Mouse (Mus musculus): ENCODE data around the gene H2-M10.4. TPM values are rescaled to one million over a fixed set of nuclear protein-coding genes. Genes with fewer than 3 reads are reported as not detected.

H2-M10.4 gene
- total and polyA plus RNA-seq, 2 experiments from 2014 or later: not detected

DNA sequence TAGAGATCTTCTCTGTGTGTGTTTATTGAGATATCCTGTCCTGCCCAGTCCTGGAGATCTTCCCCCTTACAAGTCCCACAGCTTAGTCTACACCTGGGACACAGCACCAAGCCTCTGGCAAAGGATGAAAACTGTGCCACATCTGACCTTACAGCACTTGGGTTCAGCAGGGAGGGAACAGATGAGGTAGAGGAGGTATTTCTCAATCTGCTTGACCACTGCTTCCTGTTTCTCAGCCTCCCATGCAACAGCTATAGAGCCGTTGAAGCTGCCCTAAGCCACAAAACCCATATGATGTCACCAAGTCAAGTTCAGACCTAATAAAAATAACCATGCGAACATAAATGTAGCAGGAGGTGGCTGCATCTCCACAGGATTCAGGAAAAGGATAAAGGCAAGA is 30.7 kb downstream of the H2-M10.4 start:
- 79% methylated on average over 2 of the region's 2 CpGs for WGBS
- no peak for ATAC-seq
- no peak for TF ChIP-seq CTCF (IDR thresholded peaks at IDR 0.05; ENCODE audit: low read depth)

DNA sequence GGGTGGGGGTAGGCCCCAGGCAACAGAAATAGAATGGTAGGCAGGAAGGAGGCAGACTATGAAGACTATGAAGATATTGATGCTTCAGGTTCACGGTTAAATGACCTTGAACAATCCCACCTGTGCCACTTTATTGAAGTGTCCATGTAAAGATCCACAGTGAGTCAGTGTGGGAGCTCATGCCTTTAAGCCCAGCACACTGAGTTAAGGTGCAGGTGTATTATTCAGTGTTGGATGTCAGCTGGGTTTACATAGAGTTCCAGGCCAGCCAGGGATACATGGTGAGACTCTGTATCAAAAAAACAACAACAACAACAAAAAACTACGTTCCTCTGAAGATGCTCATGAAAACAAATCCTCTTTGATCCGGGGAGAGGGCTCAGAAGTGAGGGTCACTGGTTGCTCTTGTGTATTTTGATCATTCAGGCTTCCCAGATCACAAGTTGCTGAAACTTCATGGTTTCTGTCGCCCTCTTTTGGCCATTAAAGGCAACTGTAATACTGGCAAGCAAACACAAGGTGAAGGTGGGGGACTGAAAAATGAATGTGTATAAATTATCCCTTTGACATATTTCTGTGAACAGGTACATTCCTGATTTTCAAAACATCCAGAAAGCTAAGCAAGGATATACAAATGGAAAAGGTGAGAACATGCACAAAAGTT is 43.9 kb downstream of the H2-M10.4 start:
- H3K9ac ChIP-seq: no peak overlapping the region
- no peaks in the 10 kb centered on the region for H3K36me3 ChIP-seq (ENCODE audit: insufficient read depth)
- no peaks in the 10 kb centered on the region for H3K9me3 ChIP-seq (ENCODE audit: low read length)
- no peaks in the 10 kb centered on the region for H3K4me1 ChIP-seq (ENCODE audit: insufficient read depth)
- WGBS: 24% methylated on average over 4 of the region's 4 CpGs
- no peak overlapping the region for H3K4me3 ChIP-seq (ENCODE audit: low read depth, low read length)
- ATAC-seq (peak; percentile 65), DNase-seq (peak; percentile 71)
- no peak overlapping the region for H3K4me2 ChIP-seq (ENCODE audit: low read depth)
- H3K27me3 ChIP-seq (ENCODE audit: insufficient read depth, low read length): no peaks in the 10 kb centered on the region
- TF ChIP-seq CTCF (IDR thresholded peaks at IDR 0.05; ENCODE audit: low read depth): peak; percentile 86
- no peak overlapping the region for H3K27ac ChIP-seq (ENCODE audit: low read depth, low read length)

More for the DNA sequence above, 30.7 kb downstream of the H2-M10.4 start:
- Histone ChIP-seq H3K9me3 (ENCODE audit: low read length) (no peaks in the 10 kb centered on the region), H3K9ac (no peak overlapping the region), H3K4me2 (ENCODE audit: low read depth) (no peak overlapping the region), H3K4me1 (ENCODE audit: insufficient read depth) (no peaks in the 10 kb centered on the region), H3K4me3 (ENCODE audit: low read depth, low read length) (no peak overlapping the region), H3K27me3 (ENCODE audit: insufficient read depth, low read length) (no peaks in the 10 kb centered on the region), H3K27ac (ENCODE audit: low read depth, low read length) (no peak overlapping the region), H3K36me3 (ENCODE audit: insufficient read depth) (no peaks in the 10 kb centered on the region)
- no peak for DNase-seq

- Histone ChIP-seq H3K4me2 (ENCODE audit: low read depth) (no peak overlapping the region), H3K27me3 (ENCODE audit: insufficient read depth, low read length) (no peaks in the 10 kb centered on the region), H3K4me1 (ENCODE audit: insufficient read depth) (no peaks in the 10 kb centered on the region), H3K9me3 (ENCODE audit: low read length) (no peaks in the 10 kb centered on the region), H3K4me3 (ENCODE audit: low read depth, low read length) (no peak overlapping the region), H3K36me3 (ENCODE audit: insufficient read depth) (no peaks in the 10 kb centered on the region), H3K27ac (ENCODE audit: low read depth, low read length) (no peak overlapping the region), H3K9ac (no peak overlapping the region)
- no peak for ATAC-seq
- 59% methylated on average over 2 of the region's 2 CpGs for WGBS
- no peak for DNase-seq
- no peak for TF ChIP-seq CTCF (IDR thresholded peaks at IDR 0.05; ENCODE audit: low read depth)
Observed at GRCm38 (mm10) chr17:36417416-36417815, 44.7 kb downstream of the H2-M10.4 start.

DNA sequence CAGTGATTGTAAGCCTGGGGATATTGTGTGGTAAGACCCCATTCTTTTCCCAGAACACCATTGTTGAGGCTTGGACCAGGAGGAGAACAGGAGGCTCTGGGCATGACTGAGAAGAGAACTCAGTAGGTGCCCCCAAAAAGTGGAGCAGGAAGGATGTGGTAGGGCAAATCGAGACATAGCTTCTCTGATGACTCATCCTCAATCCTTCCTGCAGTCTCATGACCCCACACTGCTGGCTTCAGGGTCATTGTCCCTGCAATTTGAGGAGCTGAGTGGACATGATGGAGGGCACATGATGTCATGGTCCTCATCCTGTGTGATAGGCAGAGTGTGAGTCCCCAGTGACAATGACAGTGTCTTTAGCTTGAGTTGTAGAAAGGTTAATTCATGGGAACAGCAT is 46.7 kb downstream of the H2-M10.4 start:
- Histone ChIP-seq H3K27me3 (ENCODE audit: insufficient read depth, low read length) (no peaks in the 10 kb centered on the region), H3K4me3 (ENCODE audit: low read depth, low read length) (no peak overlapping the region), H3K36me3 (ENCODE audit: insufficient read depth) (no peaks in the 10 kb centered on the region), H3K9me3 (ENCODE audit: low read length) (no peaks in the 10 kb centered on the region), H3K4me2 (ENCODE audit: low read depth) (no peak overlapping the region), H3K27ac (ENCODE audit: low read depth, low read length) (no peak overlapping the region), H3K4me1 (ENCODE audit: insufficient read depth) (no peaks in the 10 kb centered on the region), H3K9ac (no peak overlapping the region)
- ATAC-seq: no peak
- TF ChIP-seq CTCF (IDR thresholded peaks at IDR 0.05; ENCODE audit: low read depth): no peak
- DNase-seq: no peak
- WGBS: 59% methylated on average over 1 of the region's 1 CpGs

DNA sequence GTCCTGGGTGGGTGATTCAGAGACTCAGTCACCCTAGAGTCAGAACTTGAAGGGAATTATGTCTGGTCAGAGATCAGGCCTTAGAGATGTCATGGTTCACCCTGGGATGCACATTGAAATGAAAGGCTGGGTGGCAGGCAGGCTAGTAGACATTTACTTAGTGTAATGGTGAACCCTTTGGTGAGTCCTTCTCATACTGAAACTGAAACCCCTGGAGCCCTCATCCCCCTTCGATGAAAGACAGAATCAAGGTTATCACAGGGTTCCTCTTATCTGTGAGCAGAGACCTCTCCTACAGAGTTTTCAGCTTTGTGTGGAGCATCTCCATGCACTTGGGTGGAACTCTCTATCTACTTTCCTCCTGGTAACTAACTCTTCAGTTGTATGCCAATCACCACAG is 47.8 kb downstream of the H2-M10.4 start:
- ATAC-seq (no peak), DNase-seq (no peak)
- H3K4me2 ChIP-seq (ENCODE audit: low read depth): no peak overlapping the region
- no peak overlapping the region for H3K4me3 ChIP-seq (ENCODE audit: low read depth, low read length)
- H3K4me1 ChIP-seq (ENCODE audit: insufficient read depth): no peaks in the 10 kb centered on the region
- 85% methylated on average over 1 of the region's 1 CpGs for WGBS
- no peak overlapping the region for H3K27ac ChIP-seq (ENCODE audit: low read depth, low read length)
- H3K36me3 ChIP-seq (ENCODE audit: insufficient read depth): no peaks in the 10 kb centered on the region
- no peak for TF ChIP-seq CTCF (IDR thresholded peaks at IDR 0.05; ENCODE audit: low read depth)
- no peak overlapping the region for H3K9ac ChIP-seq
- no peaks in the 10 kb centered on the region for H3K9me3 ChIP-seq (ENCODE audit: low read length)
- no peaks in the 10 kb centered on the region for H3K27me3 ChIP-seq (ENCODE audit: insufficient read depth, low read length)

Other genes starting within 250 kb of the H2-M10.4 start
- 39.2 and 58.2 TPM in 2 replicates for gene Rpp21, start 204.3 kb downstream of the H2-M10.4 start, total RNA-seq (2014; rRNA removed)
- gene Rpp21, start 204.3 kb downstream of the H2-M10.4 start, polyA plus RNA-seq (2015; fragmentation: Nextera tagmentation; extraction: Ambion mirVana): 139 and 159 TPM in 2 replicates
- 27.1 and 27.8 TPM in 2 replicates for gene Trim39, start 190.1 kb downstream of the H2-M10.4 start, total RNA-seq (2014; rRNA removed)
- 7.9 and 11.2 TPM in 2 replicates for gene Trim39, start 190.1 kb downstream of the H2-M10.4 start, polyA plus RNA-seq (2015; fragmentation: Nextera tagmentation; extraction: Ambion mirVana)
- gene H2-M10.2, start 175.8 kb downstream of the H2-M10.4 start, total RNA-seq (2014; rRNA removed): not detected in 2 replicates
- gene H2-M10.2, start 175.8 kb downstream of the H2-M10.4 start, polyA plus RNA-seq (2015; fragmentation: Nextera tagmentation; extraction: Ambion mirVana): not detected in 2 replicates
- not detected in 2 replicates for gene H2-M10.1, start 136.2 kb downstream of the H2-M10.4 start, total RNA-seq (2014; rRNA removed)
- gene H2-M10.1, start 136.2 kb downstream of the H2-M10.4 start, polyA plus RNA-seq (2015; fragmentation: Nextera tagmentation; extraction: Ambion mirVana): not detected in 2 replicates
- not detected in 2 replicates for gene H2-M10.3, start 93.9 kb downstream of the H2-M10.4 start, total RNA-seq (2014; rRNA removed)
- gene H2-M10.3, start 93.9 kb downstream of the H2-M10.4 start, polyA plus RNA-seq (2015; fragmentation: Nextera tagmentation; extraction: Ambion mirVana): not detected in 2 replicates
- not detected in 2 replicates for gene H2-M11, start 84.7 kb upstream of the H2-M10.4 start, total RNA-seq (2014; rRNA removed)
- not detected in 2 replicates for gene H2-M11, start 84.7 kb upstream of the H2-M10.4 start, polyA plus RNA-seq (2015; fragmentation: Nextera tagmentation; extraction: Ambion mirVana)
- gene H2-M9, start 180.3 kb upstream of the H2-M10.4 start, total RNA-seq (2014; rRNA removed): not detected in 2 replicates
- gene H2-M9, start 180.3 kb upstream of the H2-M10.4 start, polyA plus RNA-seq (2015; fragmentation: Nextera tagmentation; extraction: Ambion mirVana): not detected in 2 replicates
- not detected in 2 replicates for gene H2-M1, start 209.9 kb upstream of the H2-M10.4 start, total RNA-seq (2014; rRNA removed)
- not detected in 2 replicates for gene H2-M1, start 209.9 kb upstream of the H2-M10.4 start, polyA plus RNA-seq (2015; fragmentation: Nextera tagmentation; extraction: Ambion mirVana)

Measured in forebrain, postnatal 0 days (tissue).